Mouse (Mus musculus): ENCODE results near the gene Cd1d1.

DNA sequence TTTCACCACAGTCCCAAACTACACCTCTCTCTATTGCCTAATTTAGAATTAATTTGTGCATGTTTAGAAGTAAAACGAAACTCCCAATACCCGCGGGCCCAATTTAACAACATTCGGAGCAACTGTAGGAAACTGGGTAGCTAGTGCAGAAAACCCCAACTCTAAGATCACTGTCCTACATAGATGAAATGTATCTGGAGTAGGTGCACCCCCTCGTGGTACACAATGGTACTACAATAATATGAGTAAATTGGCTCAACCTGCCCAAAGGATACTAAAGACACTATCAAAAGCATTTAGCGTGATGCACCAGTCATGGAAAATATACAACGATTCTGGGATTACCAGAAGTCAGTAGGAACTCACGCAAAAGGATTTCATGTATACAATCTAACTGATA is 22.7 kb downstream of the Cd1d1 start:
- TF ChIP-seq EP300 (IDR thresholded peaks at IDR 0.05; ENCODE audit: low read depth): no peak
- TF ChIP-seq CTCF (IDR thresholded peaks at IDR 0.05; ENCODE audit: low read depth): peak; percentile 84
